Mouse (Mus musculus) olfactory bulb, adult 2 months (tissue): Measurements from ENCODE around the gene Ccdc88c.

Experiments
- CTCF ChIP-seq: fragments of 200-500 bp; IDR thresholded peaks from 2 replicates; pipeline ENCODE4 v1.5.1; 2012; ENCODE audit warnings: low read depth, mild to moderate bottlenecking, low read length, moderate library complexity; ENCODE audit not compliant: insufficient read depth
- POLR2A ChIP-seq: fragments of 200-500 bp; IDR thresholded peaks from 2 replicates; pipeline ENCODE4 v1.6.1; 2012; ENCODE audit warnings: mild to moderate bottlenecking, low read depth, low read length, moderate library complexity; ENCODE audit not compliant: insufficient read depth

DNA sequence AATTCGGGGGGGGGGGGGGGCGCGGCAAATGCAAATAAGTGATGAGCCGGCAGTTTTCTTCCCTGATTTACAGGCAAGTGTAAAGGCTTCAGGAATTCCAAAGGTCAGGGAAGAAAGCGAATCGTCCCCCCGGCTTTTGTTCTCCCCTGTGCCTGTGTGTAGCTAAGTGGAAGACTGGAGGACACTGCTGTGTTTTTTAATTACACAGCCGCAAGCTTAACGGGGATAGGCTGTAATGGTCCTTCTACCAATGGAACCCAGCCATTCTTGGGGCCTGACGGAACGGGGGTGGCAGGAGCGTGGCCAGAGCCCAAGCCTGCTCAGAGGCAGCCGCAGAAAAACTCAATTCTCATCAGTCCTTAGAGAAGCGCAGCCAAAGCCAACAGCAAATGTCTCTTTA lies 1.9 kb downstream of the Ccdc88c start:
- TF ChIP-seq POLR2A (no peak), CTCF (no peak)
